Mouse (Mus musculus) cerebellum, adult 11 months (tissue): ENCODE data around the gene Slc25a39.
A peak's percentile ranks its signal among the peaks of the same experiment; 100 is the strongest.
"Not testable (repeated sequence)": the region's sequence is repeated elsewhere in the genome, so short reads cannot be mapped to it uniquely, and the experiment has no call there.

ENCODE experiments used
- DNase-seq: peaks from one replicate; pipeline ENCODE4 v3.0.0; 2022

Slc25a39 gene

DNA sequence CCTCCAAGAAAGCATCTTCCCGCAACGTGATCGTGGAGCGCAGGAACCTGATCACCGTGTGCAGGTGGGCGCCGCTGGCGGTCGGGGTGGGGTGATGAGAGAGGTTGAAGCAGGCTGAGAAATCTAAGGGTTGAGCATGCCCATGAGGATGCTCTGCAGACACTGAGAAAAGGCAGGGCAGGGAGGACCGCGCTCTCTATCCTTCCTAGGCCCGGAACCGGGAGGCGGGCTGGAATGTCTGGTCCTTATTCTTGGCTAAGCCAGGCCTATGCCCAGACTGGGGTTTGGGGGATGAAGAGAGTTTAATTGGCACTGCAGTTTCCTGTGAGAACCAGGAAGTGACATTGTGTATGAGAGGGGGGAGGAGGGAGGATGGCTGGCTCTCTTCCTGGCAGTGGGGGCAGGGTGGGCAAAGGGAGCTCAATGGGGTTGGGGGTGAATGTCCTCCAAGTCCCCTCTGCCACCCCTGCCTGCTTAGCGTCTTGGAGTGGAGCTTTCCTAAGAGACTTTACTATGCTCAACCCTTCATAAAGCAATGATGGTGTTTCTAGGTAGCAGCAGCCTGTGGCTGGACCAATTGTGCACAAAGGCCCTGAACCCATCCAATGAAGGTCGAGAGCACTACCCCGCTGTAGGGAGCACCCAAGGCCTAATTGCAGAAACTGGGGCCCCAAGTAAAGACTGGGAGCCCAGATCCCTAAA is 13.9 kb downstream of the Slc25a39 start:
- peak; percentile 66 for DNase-seq

DNA sequence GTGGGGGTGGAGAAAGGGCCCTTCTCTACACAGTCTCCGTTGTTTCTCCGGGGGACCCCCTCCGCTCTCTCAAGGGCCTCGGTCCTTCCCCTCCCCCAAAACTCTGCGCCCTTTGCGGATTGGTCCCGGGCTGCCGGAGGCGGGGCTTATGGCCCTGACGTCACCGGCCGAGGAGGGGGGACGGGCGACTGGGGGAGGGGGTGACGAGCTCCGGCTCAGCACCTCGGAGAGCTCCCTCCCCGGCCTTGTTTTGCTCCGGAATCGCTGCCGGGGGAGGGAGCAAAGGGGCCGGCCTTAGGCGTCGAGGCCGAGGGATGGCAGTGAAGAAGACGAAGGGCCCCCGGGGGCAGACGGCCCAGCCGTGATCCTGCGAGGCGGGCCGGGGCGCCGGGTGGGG is 14.5 kb downstream of the Slc25a39 start, which contains the start of gene Rundc3a:
Gene Rundc3a (plus strand): TSS at position 166 of the 397 bp plus-strand sequence.
- peak; percentile 98 for DNase-seq

DNA sequence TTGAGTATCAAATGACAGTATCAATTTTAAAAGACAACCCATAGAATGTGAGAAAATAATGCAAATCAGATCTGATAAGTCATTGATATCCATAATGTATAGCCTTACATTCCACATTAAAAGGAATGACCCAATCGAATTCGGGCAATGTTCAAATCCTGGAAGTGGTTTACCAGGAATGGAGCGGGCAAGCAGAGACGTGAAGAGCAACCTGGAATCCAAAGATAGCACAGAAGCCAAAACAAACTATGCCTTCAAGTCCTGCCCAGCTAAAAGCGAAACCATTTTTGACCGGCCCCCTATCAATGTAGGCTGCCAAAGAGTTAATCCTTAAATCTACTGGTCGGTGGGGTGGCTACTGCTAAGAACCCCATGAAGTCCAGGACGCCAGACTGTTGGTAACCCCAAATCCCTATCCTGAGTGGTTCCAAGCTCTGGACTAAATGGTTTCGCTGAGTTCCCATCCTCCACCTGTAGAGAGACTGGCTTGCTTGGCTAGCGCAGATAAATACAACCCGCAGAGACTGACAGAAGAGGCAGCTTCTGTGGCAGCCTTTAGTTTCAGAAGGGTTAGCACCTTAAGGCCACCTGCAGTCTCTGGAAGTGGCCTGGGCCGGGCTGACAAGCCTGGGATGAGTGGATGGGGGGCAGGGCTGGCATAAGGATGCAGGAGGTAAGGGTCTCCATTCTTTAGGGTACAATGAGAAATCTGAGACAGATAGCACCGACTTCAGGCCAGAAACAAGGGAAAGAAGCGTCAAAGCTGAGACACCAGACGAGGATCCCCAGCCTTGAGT is 15.1 kb downstream of the Slc25a39 start:
- no peak for DNase-seq

DNA sequence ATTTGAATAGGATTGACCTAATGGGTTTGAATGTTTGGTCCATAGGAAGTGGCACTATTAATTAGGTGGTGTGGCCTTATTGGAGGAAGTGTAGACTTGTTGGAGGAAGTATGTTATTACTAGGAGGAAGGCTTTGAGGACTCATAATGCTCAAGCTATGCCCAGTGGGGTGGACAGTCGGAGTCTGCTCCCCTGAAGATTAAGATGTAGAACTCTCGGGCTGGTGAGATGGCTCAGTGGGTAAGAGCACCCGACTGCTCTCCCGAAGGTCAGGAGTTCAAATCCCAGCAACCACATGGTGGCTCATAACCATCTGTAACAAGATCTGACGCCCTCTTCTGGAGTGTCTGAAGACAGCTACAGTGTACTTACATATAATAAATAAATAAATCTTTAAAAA is 18.3 kb downstream of the Slc25a39 start:
- DNase-seq = not testable (repeated sequence)

DNA sequence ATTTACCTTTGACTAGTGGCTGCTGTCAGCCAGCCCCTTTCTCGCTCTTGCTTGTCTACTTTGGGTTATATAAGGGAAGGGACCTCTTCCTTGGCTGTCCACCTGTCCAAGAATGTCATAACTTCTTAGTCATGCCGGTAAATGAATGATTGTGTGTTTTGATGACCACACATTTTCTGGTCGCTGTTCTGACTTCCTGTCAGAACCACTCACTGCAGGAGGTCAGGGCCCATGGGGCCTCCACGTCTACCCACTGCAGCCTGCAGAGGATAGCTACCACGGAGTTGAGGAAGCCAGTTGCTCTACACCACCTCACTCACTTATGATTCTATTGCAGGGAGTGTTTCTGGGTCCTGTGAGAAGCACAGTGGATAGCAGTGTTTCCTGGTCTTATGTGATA is 21.6 kb downstream of the Slc25a39 start:
- no peak for DNase-seq

DNA sequence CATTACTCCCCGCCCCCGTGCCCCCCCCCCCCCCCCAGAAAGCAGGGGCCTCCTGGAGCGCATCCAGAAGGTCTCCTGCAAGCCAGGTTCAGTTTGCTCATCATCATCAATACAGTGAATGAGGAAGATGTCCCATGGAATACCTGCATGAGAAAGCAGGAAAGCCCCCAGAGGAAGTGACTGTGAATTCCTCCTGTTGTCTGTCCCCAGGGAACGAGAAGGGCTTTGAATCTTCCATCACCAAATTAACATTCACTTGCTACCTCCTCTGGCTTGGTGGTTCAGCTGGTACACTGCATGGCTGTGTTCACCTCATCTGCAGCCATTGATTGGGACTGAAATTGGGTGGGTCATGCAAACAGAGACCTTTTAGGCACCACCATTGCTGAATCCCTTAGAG is 22.7 kb downstream of the Slc25a39 start:
- no peak for DNase-seq

DNA sequence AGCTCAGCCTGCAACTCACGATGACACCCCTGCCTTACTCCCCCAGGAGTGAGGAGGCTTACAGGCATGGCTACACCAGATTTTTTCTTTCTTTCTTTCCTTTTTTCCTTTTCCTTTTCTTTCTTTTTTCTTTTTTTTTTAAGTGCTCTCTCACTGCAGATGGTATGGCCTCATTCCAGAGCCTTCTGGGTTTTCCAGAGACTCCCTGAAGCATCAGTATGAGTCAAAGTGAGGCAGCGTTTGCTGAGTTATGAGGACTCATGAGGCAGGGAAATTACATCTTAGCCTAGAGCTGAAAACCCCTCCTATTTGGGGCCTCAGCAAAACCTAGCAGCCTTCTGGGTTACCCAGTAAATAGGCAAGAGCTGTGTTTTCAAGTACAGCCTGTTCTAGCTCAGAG is 23.3 kb downstream of the Slc25a39 start:
- no peak for DNase-seq

DNA sequence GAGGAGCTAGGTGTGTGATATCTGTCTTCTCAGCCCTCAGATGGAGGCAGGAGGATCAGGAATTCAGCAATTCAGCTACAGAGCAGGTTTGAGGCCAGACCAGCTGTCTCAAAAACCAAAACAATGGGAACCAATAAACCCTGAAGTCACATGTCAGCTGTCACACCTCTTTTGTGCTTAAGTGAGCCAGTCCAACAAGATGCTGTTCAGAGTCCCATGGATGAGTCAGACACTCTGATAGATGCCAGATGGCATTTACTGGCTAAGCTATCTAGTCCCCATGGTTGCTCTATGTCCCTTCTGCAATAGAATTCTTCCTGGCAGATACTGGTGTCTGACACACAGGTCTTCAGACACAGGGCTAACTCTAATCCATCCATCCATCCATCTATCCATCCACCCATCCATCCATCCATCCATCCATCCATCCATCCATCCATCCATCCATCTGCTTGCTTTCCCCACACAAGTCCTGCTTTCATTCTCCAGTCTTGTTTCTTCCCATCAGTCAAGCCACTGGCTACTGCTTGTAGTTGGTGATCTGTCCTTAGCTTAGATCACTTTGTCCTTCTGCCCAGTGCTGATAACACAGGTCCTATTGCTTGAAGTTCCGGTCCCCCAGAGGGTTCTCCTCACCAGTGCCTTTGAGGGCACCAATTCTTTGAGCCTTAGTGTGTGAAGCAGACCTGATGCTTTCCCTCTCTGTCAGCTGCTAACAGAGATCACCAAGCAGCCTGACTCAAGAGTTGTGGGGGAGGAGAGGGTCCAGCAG is 24.2 kb downstream of the Slc25a39 start:
- peak; percentile 37 for DNase-seq

DNA sequence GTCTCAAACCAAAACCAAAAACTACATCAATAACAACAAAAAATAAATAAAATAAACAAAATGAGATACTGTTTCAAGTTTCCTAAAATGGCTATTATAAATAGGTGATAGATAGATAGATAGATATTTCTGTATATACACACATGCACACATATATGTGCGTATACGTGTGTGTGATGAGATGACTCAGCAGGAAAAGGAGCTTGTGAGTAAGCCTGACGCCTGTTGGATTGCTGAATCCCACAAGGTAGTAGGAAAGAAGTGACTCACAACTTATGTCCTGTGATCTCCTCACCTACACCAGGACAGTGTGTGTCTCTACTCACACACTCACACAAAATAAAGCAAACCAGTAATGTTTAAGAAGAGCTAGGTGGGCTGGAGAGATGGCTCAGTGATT is 25.0 kb downstream of the Slc25a39 start:
- DNase-seq = no peak

DNA sequence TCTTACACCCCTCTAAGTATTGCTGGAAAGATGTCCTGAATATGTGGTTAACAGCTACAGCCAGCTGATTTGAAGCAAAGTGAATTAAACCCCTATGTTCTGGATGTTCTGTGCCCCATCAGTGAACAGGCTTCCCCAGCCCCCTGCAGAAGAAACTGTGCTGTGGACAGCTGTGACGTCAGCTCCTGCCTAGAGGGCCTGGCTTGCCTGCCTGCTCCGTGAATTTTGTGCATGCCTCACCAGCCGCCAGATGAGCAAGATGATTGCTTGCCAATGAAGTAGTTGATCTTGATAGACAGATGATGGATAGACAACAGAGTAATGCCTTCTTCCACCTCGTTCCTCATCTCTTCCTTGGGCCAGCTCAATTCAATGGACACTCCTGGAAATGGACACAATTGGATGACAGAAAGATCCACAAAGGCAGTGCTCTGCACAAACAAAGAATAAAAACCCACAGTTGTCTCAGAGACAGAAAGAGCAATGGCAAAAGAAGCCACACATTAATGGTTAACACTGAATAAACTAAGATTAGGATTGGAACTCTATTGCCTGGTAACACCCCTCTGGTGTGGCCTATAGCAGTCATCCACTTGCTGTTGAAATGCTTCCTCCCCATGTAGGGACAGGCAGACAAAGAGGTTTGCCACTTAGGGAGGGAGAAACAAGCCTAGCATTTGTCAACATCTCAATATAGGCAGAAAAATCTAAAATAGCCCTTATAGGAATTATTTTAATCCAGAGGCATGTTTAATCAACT is 26.2 kb downstream of the Slc25a39 start:
- no peak for DNase-seq

DNA sequence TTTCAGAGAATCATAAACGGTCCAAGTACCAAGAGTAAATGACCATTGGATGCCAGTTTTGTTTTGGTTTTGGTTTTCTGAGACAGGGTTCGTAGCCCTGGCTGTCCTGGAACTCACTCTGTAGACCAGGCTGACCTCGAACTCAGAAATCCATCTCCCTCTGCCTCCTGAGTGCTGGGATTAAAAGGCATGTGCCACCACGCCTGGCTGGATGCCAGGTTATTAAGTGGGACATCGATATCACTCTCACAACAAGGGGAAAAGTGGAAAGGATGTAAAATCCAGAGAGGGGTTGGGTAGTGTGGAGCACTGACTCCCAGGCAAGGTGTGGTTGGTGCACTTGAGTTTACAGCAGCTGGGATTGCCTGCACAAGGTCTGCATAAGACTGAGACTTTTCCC is 27.7 kb downstream of the Slc25a39 start:
- no peak for DNase-seq

DNA sequence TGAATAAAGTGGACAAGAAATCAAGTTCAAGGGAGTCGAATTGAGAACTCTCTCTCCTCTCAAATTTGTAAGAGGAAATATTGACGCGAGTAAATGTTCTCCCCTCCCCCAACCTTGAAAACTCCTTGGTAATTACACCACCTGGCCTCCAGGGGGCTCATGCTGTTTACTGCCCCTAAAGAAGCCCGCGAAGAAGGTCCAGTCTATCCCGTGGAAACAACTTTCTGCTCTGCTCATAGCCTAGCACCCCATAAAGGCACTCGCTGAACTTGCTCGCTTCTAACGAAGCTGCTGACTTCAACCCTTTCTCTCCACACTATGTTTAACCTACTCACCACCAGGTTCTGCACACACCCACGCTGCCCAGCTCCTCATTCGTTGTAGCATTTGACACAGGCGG is 30.6 kb downstream of the Slc25a39 start:
- DNase-seq = no peak

DNA sequence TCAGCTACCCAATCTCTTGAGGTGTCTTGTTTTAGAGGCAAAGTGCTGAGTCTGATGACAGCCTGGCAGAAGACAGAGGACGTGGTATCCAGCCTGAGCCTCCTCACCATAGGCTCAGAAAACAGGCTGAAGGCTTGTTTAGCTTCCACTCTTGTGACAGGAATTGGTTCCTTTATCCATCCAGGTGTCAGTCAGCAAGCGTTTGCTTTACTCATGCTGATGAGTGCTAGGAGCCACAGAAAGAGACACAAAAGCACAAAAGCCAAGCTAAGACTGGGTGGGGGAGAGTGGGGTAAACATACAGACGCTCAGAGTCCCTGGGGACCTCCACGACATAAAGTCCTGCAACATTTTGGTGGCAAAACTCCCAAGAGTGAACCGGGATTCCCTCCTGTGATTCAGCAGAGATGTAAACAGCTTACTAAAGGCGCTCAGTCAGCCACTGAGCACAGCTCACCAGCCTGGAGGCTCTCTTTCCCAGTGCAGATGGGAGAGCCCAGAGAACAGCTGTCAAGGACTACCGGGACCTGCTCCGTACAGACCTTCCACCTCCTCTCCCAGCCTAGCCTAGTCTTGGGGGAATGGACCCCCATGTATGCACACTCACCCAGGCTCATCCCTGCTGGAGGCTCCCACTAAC is 31.4 kb downstream of the Slc25a39 start:
- DNase-seq = no peak

DNA sequence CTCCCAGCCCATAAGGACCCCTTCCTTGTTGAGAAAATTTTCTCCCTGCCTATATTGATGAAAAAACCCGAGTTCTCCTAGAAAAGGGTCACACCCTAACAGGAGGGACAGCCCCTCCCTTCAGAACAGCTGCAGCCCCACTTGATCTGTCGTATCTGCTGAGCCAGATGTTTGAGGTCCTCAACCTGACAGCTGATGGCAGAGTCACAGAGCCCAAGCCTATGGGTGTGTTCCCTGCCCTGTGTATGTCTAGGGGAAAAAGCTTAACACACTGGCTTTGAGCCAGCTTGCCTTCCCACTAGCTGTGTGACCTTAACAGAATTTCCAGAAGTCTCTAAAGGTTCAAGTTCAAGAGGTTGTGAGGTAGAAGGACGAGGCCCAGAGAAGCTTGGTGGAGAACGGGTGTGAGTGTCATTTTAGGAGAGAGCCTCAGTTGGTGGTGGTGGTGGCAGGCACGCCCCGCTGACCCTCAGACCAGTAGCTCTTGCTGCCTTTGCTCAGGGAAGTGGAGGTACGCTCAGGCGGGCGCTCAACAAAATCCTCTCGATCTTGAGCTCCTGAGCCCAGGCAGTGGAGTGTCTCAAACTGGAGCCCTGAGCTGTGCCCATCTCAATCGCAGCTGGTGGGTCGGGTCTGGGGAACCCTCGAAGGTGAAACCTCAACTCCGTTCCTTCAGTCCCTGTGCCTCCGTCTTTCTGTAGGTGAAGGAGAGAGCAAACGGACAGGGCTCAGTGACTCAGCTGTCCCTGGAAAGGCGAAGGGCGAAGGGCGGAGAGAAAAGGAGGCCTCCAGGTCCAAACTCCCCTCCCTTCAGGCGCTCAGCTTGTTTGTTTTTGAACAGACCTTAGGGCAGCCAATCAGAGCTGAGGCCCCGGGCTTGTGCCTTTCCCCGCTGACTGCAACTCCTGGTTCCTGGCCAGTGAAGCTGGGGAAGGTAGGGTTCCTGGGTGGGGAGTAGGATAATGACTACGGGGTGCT is 32.3 kb downstream of the Slc25a39 start:
- DNase-seq = peak; percentile 71

DNA sequence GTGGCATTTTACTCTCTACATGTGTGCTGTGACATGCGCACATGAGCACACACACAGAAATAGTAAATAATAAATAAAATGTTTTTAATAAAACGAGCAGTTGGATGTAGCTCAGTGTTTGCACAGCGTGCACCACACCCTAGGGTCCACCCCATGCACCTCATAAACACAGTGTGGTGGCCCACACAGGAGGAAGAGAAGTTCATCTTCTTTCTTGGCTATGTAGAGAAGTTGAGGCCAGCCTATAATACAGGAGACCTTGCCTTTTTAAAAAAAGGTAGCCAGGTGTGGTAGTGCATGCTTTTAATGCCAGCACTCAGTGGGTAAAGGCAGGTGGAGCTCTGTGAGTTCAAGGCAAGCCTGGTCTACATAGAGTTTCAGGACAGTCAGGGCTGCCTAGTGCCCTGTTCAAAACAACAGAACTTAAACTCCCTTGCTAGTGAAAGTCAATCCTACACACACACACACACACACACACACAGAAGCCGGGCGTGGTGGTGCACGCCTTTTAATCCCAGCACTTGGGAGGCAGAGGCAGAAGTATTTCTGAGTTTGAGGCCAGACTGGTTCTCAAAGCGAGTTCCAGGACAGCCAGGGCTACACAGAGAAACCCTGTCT is 33.5 kb downstream of the Slc25a39 start:
- DNase-seq = no peak

DNA sequence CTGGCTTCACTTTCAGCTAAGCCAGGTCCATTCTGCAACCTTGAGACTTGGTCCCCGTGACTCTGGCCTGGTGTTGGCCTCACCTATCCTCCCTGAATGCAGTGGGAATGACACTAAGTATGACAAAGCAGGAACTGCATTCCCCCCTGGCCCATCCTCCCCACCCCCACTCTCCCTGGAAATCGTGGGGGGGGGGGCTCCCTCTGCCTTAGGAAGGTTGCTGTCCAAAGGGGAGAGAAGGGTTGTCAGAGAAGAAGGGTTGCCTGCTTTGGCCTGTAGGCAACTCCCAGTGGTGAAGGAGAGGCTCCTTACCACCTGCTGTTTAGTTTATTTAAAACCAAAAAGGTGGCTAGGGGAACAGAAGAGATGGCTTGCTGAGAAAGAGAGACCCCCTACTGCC is 34.1 kb downstream of the Slc25a39 start:
- DNase-seq = no peak

DNA sequence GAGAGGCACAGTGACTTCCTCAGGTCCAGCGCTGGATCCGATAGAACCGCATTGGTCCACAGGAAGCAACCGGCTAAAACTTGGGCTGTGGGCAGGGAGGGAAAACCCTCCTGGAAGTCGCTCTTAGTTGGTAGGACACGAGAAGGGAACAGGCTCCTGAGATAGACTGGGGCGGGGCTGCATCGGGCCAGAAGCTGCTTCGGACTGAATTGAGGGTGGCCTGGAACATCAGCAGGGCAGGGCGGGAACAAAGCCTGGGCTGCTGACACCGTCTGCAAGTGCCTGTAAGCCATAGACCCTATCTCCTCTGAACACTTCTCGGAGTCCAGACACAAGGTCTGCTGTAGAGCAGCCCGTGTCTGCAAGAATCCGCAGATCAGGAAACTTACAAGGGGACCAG is 34.8 kb downstream of the Slc25a39 start:
- no peak for DNase-seq

DNA sequence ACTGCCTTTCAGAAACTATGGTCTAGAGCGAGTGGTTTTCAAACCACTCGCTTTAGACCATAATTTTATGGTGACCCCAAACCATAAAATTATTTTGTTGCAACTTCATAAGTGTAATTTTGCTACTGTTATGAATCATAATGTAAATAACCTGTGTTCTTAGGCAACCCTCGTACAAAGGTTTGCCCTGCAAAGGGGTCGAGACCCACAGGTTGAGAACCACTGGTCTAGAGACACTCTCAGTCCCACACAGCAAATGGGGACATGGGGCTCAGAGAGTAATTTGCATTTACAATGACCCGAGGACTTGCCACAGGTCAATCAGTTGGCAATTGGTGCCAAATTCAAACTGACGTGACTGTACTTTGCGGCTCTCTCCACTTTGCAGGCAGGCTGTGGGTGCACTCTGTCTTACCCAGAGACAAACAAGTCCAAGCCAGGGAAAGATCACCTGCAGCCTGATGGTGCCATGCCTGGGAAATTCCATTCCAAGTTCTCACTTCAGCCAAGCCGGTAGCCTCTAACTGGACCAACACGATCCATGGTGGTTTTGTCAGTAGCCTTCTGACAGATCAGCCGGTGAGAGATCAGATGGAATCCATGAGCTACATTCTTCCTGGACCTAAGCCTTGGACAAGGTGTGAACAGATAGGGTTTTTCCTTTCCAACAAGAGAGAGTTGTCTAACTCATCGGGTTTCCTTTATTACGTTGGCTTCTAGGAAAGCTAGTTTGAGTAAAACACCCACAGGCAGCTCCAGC is 35.6 kb downstream of the Slc25a39 start:
- no peak for DNase-seq

DNA sequence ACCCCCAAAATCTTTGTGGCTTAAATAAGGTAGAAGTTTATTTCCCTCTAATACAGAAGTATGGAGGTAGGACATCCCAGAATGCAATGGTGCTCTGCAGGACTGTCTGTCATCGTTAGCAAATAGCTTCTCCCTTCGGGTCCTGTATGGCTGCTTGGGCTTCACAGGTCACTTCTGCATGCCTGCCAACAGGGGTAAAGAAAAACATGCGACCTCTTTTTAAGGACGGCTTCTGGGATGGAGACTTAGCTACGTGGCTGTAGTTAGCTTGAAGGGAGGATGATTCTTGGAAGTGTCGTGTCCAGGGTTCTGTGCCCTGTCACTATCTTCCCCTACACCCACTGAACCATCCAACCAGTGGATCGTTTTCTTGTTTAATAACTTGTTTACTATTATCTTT is 37.5 kb downstream of the Slc25a39 start:
- no peak for DNase-seq

DNA sequence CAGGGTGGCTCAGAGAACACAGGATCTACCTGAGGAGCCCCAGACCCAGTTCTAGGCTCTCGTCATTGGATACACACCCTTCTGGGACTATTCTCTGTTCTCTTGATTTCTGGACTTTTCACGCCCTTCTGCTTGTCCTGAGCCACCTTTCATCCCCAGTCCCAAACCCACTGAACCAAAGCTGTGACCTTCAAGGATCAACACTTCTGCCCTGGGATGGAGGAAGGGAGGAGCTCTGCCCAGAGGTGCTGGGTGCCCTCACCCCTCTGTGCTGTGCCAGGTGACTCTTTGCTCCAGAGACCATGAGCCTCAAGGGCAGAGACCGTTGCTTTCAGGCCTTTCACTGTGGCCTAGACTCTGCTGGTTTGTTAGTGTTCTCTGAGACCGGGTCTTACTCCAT is 38.5 kb downstream of the Slc25a39 start:
- DNase-seq = no peak
